10 mouse cellular contexts compared by ENCODE assay signal in genomic region chr7:134207956-134208355, GRCm38 (mm10). TPM values are rescaled to one million over a fixed set of nuclear protein-coding genes. Genes with fewer than 3 reads are reported as not detected.
DNase-seq lines count a peak whose midpoint lies in the region; ATAC-seq and TF ChIP-seq lines count a peak whose summit lies in the region.
"Had no signal": no experiment of that assay in that cellular context is flagged by ENCODE, and none has a peak within 500 bp of the region (broad histone marks: within the 10 kb centered on the region; RNA-seq: fewer than 3 reads in every experiment).

No protein-coding gene starts in this region.

- TF ChIP-seq CTCF in lung, postnatal 0 days (IDR thresholded peaks at IDR 0.05) = no peak

- H3K9me3 ChIP-seq in lung, postnatal 0 days (ENCODE audit: low read length) = no peaks in the 10 kb centered on the region
- H3K9me3 ChIP-seq in neural tube, embryonic 15.5 days (replicated peaks) = no peaks in the 10 kb centered on the region
- no peaks in the 10 kb centered on the region for H3K9me3 ChIP-seq in intestine, embryonic 16.5 days (ENCODE audit: control insufficient read depth, low read length)
- H3K9me3 ChIP-seq: heart, embryonic 13.5 days had no signal

- H3K4me2 ChIP-seq in lung, postnatal 0 days (replicated peaks; ENCODE audit: low read depth, low read length) = no peak overlapping the region
- H3K4me2 ChIP-seq in neural tube, embryonic 15.5 days = no peak overlapping the region
- H3K4me2 ChIP-seq in intestine, embryonic 16.5 days (ENCODE audit: low read depth, low read length) = no peak overlapping the region
- H3K4me2 ChIP-seq: heart, embryonic 13.5 days; liver, embryonic 11.5 days had no signal

- no peak overlapping the region for H3K4me3 ChIP-seq in lung, postnatal 0 days (ENCODE audit: low read depth, low read length)
- H3K4me3 ChIP-seq in neural tube, embryonic 15.5 days (replicated peaks) = no peak overlapping the region
- H3K4me3 ChIP-seq in intestine, embryonic 16.5 days (ENCODE audit: low read length) = no peak overlapping the region
- H3K4me3 ChIP-seq: heart, embryonic 13.5 days had no signal

- H3K4me1 ChIP-seq in lung, postnatal 0 days (ENCODE audit: insufficient read depth, low read depth, low read length) = no peaks in the 10 kb centered on the region
- 0 out of 2 replicates have a peak, but pooled peaks cover 3% of the 10 kb centered on the region for H3K4me1 ChIP-seq in neural tube, embryonic 15.5 days
- H3K4me1 ChIP-seq in intestine, embryonic 16.5 days (ENCODE audit: control insufficient read depth, insufficient read depth, low read length) = no peaks in the 10 kb centered on the region

- peaks cover 7% of the 10 kb centered on the region; the same call in 1 of the 2 replicates for H3K36me3 ChIP-seq in lung, postnatal 0 days (ENCODE audit: insufficient read depth, low read length)
- H3K36me3 ChIP-seq in neural tube, embryonic 15.5 days = no peaks in the 10 kb centered on the region
- H3K36me3 ChIP-seq in intestine, embryonic 16.5 days (ENCODE audit: control insufficient read depth, insufficient read depth, low read length) = no peaks in the 10 kb centered on the region
- H3K36me3 ChIP-seq: heart, embryonic 13.5 days had no signal

- no peaks in the 10 kb centered on the region for H3K27me3 ChIP-seq in lung, postnatal 0 days (replicated peaks; ENCODE audit: insufficient read depth, low read length)
- no peaks in the 10 kb centered on the region for H3K27me3 ChIP-seq in neural tube, embryonic 15.5 days (replicated peaks)
- no peaks in the 10 kb centered on the region for H3K27me3 ChIP-seq in intestine, embryonic 16.5 days (replicated peaks; ENCODE audit: control insufficient read depth, insufficient read depth, low read length)
- H3K27me3 ChIP-seq: heart, embryonic 13.5 days had no signal

- H3K9ac ChIP-seq in lung, postnatal 0 days (replicated peaks; ENCODE audit: low read depth) = no peak overlapping the region
- H3K9ac ChIP-seq in neural tube, embryonic 15.5 days (replicated peaks) = no peak overlapping the region
- no peak overlapping the region for H3K9ac ChIP-seq in intestine, embryonic 16.5 days (ENCODE audit: low read depth, low read length)
- H3K9ac ChIP-seq: heart, embryonic 13.5 days had no signal

- 62% methylated on average over 10 of the region's 10 CpGs for WGBS in lung, postnatal 0 days
- 43% methylated on average over 10 of the region's 10 CpGs for WGBS in neural tube, embryonic 15.5 days
- WGBS in intestine, embryonic 16.5 days = 63% methylated on average over 10 of the region's 10 CpGs

- no peak overlapping the region for H3K27ac ChIP-seq in lung, postnatal 0 days (ENCODE audit: low read length)
- no peak overlapping the region for H3K27ac ChIP-seq in neural tube, embryonic 15.5 days (replicated peaks)
- H3K27ac ChIP-seq in intestine, embryonic 16.5 days (ENCODE audit: low read length) = no peak overlapping the region
- H3K27ac ChIP-seq: heart, embryonic 13.5 days had no signal

- peak; percentile 27 for DNase-seq in lung, postnatal 0 days (ENCODE audit: low spot score)
- DNase-seq in lung, postnatal 25 days (ENCODE audit: low spot score) = no peak
- DNase-seq in gastrocnemius, postnatal 25 days = peak; percentile 76
- DNase-seq in left cerebral cortex, adult 11 months (ENCODE audit: low spot score) = peak; percentile 34
- peak; percentile 37 to 44 for DNase-seq in right cerebral cortex, postnatal 36 days (ENCODE audit: low spot score in 2 of 2)
- DNase-seq: cerebellum, adult 9-10 months had no signal

- TF ChIP-seq EP300 in lung, postnatal 0 days (IDR thresholded peaks at IDR 0.05) = no peak

- no peak; the same call in 1 of the 2 replicates for ATAC-seq in lung, postnatal 0 days
- ATAC-seq in neural tube, embryonic 15.5 days (ENCODE audit: low FRiP score) = no peak
- ATAC-seq in intestine, embryonic 16.5 days = no peak

RNA-seq across cellular contexts. Expression of gene Adam12, which starts 24.0 kb away (rescaled TPM):
- polyA plus RNA-seq in lung, postnatal 0 days (2015; fragmentation: Nextera tagmentation; extraction: Ambion mirVana) = 2.5 and 2.6 TPM in 2 replicates
- 1 to 10 TPM; 1.9 to 2.8 TPM for total RNA-seq in gastrocnemius, postnatal 25 days (2021)
- 3.7 and 5.1 TPM in 2 replicates for polyA plus RNA-seq in neural tube, embryonic 15.5 days (2015; fragmentation: Nextera tagmentation; extraction: Ambion mirVana)
- 3.0 and 3.1 TPM in 2 replicates for polyA plus RNA-seq in intestine, embryonic 16.5 days (2015; fragmentation: Nextera tagmentation; extraction: Ambion mirVana)
